Mouse (Mus musculus) liver, embryonic 11.5 days (tissue): ENCODE data around the gene Itgb2. TPM values are rescaled to one million over a fixed set of nuclear protein-coding genes. Genes with fewer than 3 reads are reported as not detected.

Source experiments
- ATAC-seq: fragments of 200-750 bp; cut with Nextera tagmentation; replicated peaks from 2 replicates; pipeline ENCODE4 v1.8.0; 2017; ENCODE audit warnings: moderate number of reproducible peaks, mild to moderate bottlenecking, moderate TSS enrichment, moderate library complexity; ENCODE audit not compliant: low FRiP score
- DNase-seq: peaks from one replicate; pipeline ENCODE4 v3.0.0-alpha.2; 2017; ENCODE audit warnings: low spot score
- H3K27ac ChIP-seq: fragments of 300-500 bp; sonication (generic); 2 replicates; pipeline ENCODE4 v1.5.1; 2014; ENCODE audit warnings: mild to moderate bottlenecking, low read depth, low read length, control low read depth
- H3K27me3 ChIP-seq: fragments of 300-500 bp; sonication (generic); replicated peaks from 2 replicates; pipeline ENCODE4 v1.6.1; 2014; ENCODE audit warnings: low read length, mixed read lengths; ENCODE audit not compliant: control insufficient read depth, insufficient read depth
- H3K36me3 ChIP-seq: fragments of 300-500 bp; sonication (generic); 2 replicates; pipeline ENCODE4 v1.6.1; 2014; ENCODE audit warnings: mild to moderate bottlenecking, low read length, moderate library complexity, mixed read lengths; ENCODE audit not compliant: control insufficient read depth, insufficient read depth
- H3K4me1 ChIP-seq: fragments of 300-500 bp; sonication (generic); replicated peaks from 2 replicates; pipeline ENCODE4 v1.6.1; 2014; ENCODE audit warnings: low read length, mixed read lengths; ENCODE audit not compliant: control insufficient read depth, insufficient read depth
- H3K4me2 ChIP-seq: fragments of 300-500 bp; sonication (generic); 2 replicates; pipeline ENCODE4 v1.6.1; 2014; ENCODE audit warnings: mild to moderate bottlenecking, control low read depth, moderate library complexity
- H3K4me3 ChIP-seq: fragments of 300-500 bp; sonication (generic); 2 replicates; pipeline ENCODE4 v1.5.1; 2014; ENCODE audit warnings: low read depth, low read length, control low read depth
- H3K9ac ChIP-seq: fragments of 300-500 bp; sonication (generic); 2 replicates; pipeline ENCODE4 v1.6.1; 2014; ENCODE audit warnings: low read depth, low read length, control low read depth
- H3K9me3 ChIP-seq: fragments of 300-500 bp; sonication (generic); 2 replicates; pipeline ENCODE4 v1.6.1; 2016; ENCODE audit warnings: low read length, inconsistent platforms, mixed read lengths; ENCODE audit not compliant: control insufficient read depth
- WGBS: fragments of 180-500 bp; shearing (Covaris S2); extraction: QIAGEN DNeasy Blood & Tissue Kit; methylation state at CpG from one replicate; pipeline ENCODE4 v1.1.7; 2014; 5-methylcytosine and 5-hydroxymethylcytosine counted together
- polyA plus RNA-seq: library from polyadenylated mRNA; unstranded; fragments of >200 nt; fragmentation: Nextera tagmentation; extraction: Ambion mirVana; gene quantifications from 2 replicates; pipeline ENCODE4 v1.2.1, GENCODE M21; 2014

Itgb2 gene
- polyA plus RNA-seq, 1 experiment from 2014 or later = 18.6 TPM

DNA sequence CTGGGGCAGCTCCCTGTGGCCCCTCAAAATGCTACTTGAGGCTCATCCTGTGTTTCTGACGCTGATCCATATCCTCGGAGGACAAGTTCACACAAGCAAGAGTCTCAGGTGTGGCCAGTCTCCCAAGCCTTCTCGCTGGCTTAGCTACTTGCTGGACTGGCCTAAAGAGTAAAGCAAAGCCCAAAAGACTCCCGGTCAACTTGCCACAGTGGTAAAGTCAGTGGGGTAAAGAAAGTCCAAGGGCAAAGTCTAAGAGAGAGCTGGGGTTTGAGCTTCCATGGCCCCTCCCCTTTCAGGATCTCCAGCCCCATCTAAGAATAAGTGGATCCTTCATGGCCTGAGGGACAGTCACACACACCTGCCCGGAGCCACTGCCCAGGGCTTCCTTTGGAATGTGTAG, 22.1 kb downstream of the Itgb2 start:
- WGBS = 89% methylated on average over 5 of the region's 5 CpGs
- ATAC-seq = no peak
- Histone ChIP-seq H3K9me3 (no peaks in the 10 kb centered on the region), H3K27ac (no peak overlapping the region), H3K4me1 (no peaks in the 10 kb centered on the region; the same call in 1 of the 2 replicates), H3K36me3 (no peaks in the 10 kb centered on the region), H3K9ac (no peak overlapping the region), H3K4me2 (no peak overlapping the region), H3K4me3 (no peak overlapping the region), H3K27me3 (no peaks in the 10 kb centered on the region)
- no peak for DNase-seq

DNA sequence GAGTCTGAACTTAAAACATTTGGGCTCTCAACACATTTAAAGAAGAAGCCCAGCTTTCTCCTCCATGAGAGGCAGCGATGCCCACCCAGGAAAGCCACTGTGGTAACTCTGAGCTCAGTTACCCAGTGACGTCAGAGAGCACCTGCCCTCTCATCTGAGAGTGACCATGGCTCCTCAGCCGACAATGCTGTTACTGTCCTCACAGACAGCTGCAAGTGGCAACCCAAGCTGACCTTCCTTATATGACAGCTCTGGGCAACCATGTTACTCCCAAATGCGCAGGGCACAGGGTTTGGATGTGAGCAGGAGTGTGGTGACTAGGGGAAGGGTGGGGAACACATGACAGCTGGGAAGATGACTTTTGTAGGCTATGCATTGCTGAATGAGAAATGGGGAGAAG, 23.2 kb downstream of the Itgb2 start:
- 82% methylated on average over 4 of the region's 4 CpGs for WGBS

GRCm38 (mm10) chr10:77554918-77555317, 24.9 kb downstream of the Itgb2 start:
- DNase-seq (no peak), ATAC-seq (no peak)
- no peaks in the 10 kb centered on the region for H3K27me3 ChIP-seq
- no peaks in the 10 kb centered on the region for H3K9me3 ChIP-seq
- no peak overlapping the region for H3K4me2 ChIP-seq
- no peak overlapping the region for H3K9ac ChIP-seq
- WGBS = 68% methylated on average over 4 of the region's 4 CpGs
- no peaks in the 10 kb centered on the region; the same call in 1 of the 2 replicates for H3K4me1 ChIP-seq
- H3K27ac ChIP-seq = no peak overlapping the region
- no peak overlapping the region for H3K4me3 ChIP-seq
- no peaks in the 10 kb centered on the region for H3K36me3 ChIP-seq

More for the DNA sequence above, 23.2 kb downstream of the Itgb2 start:
- Histone ChIP-seq H3K27ac (no peak overlapping the region), H3K4me1 (no peaks in the 10 kb centered on the region; the same call in 1 of the 2 replicates), H3K27me3 (no peaks in the 10 kb centered on the region), H3K9ac (no peak overlapping the region), H3K9me3 (no peaks in the 10 kb centered on the region), H3K36me3 (no peaks in the 10 kb centered on the region), H3K4me2 (no peak overlapping the region), H3K4me3 (no peak overlapping the region)
- DNase-seq (no peak), ATAC-seq (no peak)

DNA sequence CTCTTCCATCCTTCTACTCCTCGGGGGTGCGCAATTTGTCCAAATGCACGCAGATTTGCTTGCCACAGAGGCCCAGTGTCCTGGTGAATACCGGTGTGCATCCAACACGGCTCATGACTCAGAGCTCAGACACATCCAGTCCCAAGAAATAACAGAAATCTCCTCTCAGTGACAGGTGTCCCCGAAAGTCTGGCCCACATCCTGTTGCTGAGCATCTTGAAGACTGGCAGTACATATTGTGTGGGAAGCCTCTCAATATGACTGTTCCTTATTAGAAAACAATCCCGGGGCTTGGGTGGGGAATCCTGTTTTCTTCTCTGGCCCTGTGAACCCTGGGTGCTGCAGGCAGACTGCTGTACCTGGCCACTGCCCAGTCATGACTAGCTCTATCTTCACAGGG, 26.6 kb downstream of the Itgb2 start:
- no peak overlapping the region for H3K4me2 ChIP-seq
- no peaks in the 10 kb centered on the region for H3K9me3 ChIP-seq
- H3K9ac ChIP-seq = no peak overlapping the region
- H3K4me3 ChIP-seq = no peak overlapping the region
- H3K27ac ChIP-seq = no peak overlapping the region
- DNase-seq (no peak), ATAC-seq (no peak)
- H3K36me3 ChIP-seq = no peaks in the 10 kb centered on the region
- 94% methylated on average over 7 of the region's 7 CpGs for WGBS
- H3K27me3 ChIP-seq = no peaks in the 10 kb centered on the region
- H3K4me1 ChIP-seq = peaks cover 10% of the 10 kb centered on the region

DNA sequence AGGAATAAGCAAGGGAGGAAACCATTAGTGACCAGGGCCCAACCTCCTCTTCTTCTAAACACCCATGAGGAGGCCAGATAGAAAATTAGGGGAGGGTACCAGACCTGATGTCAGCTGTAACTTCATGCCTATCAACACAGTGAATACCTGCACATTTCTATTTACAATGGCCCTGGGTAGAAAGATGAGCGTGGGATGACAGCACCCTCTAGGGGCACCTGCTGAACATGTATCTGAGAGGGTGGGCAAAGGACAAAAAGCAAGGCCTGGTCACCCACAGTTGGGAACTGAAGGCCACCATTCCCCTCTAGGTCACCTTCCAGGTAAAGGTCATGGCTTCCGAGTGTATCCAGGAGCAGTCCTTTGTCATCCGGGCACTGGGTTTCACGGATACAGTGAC, 27.6 kb downstream of the Itgb2 start:
- Histone ChIP-seq H3K4me3 (no peak overlapping the region), H3K4me1 (peaks cover 10% of the 10 kb centered on the region), H3K9ac (no peak overlapping the region), H3K4me2 (no peak overlapping the region), H3K9me3 (no peaks in the 10 kb centered on the region), H3K27ac (no peak overlapping the region), H3K36me3 (no peaks in the 10 kb centered on the region), H3K27me3 (no peaks in the 10 kb centered on the region)
- WGBS = 79% methylated on average over 4 of the region's 4 CpGs
- DNase-seq (no peak), ATAC-seq (no peak)

GRCm38 (mm10) chr10:77560090-77560489, 30.0 kb downstream of the Itgb2 start:
- Histone ChIP-seq H3K27ac (no peak overlapping the region), H3K36me3 (no peaks in the 10 kb centered on the region), H3K9ac (no peak overlapping the region), H3K27me3 (no peaks in the 10 kb centered on the region), H3K4me2 (no peak overlapping the region), H3K4me3 (no peak overlapping the region), H3K4me1 (peaks cover 10% of the 10 kb centered on the region), H3K9me3 (no peaks in the 10 kb centered on the region)
- WGBS = 88% methylated on average over 11 of the region's 11 CpGs
- no peak for DNase-seq
- no peak for ATAC-seq

DNA sequence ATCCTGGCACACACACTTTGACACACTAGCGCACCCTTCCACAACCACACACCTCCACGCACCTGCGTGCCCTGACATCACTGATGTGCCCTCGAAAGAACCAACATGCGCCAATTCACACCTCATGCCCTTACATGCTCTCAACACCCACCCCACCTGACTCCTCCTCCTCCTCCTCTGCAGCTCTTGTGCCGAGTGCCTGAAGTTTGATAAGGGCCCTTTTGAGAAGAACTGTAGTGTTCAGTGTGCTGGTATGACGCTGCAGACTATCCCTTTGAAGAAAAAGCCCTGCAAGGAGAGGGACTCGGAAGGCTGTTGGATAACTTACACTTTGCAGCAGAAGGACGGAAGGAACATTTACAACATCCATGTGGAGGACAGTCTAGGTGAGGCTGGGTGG, 30.8 kb downstream of the Itgb2 start:
- ATAC-seq (peak; percentile 57; the same call in 1 of the 2 replicates), DNase-seq (no peak)
- Histone ChIP-seq H3K4me1 (peaks cover 10% of the 10 kb centered on the region), H3K9me3 (no peaks in the 10 kb centered on the region), H3K4me3 (no peak overlapping the region), H3K9ac (no peak overlapping the region), H3K4me2 (no peak overlapping the region), H3K36me3 (no peaks in the 10 kb centered on the region), H3K27me3 (no peaks in the 10 kb centered on the region), H3K27ac (peak overlapping the region; percentile 48)
- 81% methylated on average over 9 of the region's 9 CpGs for WGBS

- Histone ChIP-seq H3K27ac (peak overlapping the region; percentile 48; the same call in 1 of the 2 replicates), H3K27me3 (no peaks in the 10 kb centered on the region), H3K9ac (no peak overlapping the region), H3K9me3 (no peaks in the 10 kb centered on the region), H3K36me3 (no peaks in the 10 kb centered on the region), H3K4me3 (no peak overlapping the region), H3K4me2 (no peak overlapping the region), H3K4me1 (peaks cover 10% of the 10 kb centered on the region)
- ATAC-seq (peak; percentile 71), DNase-seq (no peak)
- 47% methylated on average over 2 of the region's 2 CpGs for WGBS
Measured at GRCm38 (mm10) chr10:77561508-77561907, 31.5 kb downstream of the Itgb2 start.

DNA sequence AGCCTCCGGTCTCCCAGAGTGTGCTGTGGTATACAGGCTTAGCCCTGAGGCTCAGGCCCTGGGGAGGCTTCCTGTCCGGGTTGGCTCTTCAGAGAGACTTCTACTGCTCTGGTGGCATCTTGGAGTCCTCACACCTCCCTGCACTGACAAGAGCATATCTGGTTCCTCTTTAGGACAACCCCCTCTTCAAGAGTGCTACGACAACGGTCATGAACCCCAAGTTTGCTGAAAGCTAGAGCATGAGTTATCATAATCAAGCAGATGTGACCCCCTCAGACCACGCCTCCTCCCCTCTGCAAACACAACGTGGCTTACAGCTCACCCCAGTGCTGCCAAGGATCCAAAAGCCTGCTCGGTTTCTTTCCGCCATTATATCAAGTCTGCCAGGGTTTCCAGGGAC, 35.0 kb downstream of the Itgb2 start:
- H3K4me2 ChIP-seq = no peak overlapping the region
- 72% methylated on average over 8 of the region's 8 CpGs for WGBS
- H3K9ac ChIP-seq = no peak overlapping the region
- H3K27ac ChIP-seq = no peak overlapping the region
- no peaks in the 10 kb centered on the region for H3K27me3 ChIP-seq
- H3K36me3 ChIP-seq = no peaks in the 10 kb centered on the region
- H3K4me3 ChIP-seq = no peak overlapping the region
- ATAC-seq (no peak), DNase-seq (no peak)
- no peaks in the 10 kb centered on the region for H3K9me3 ChIP-seq
- peaks cover 10% of the 10 kb centered on the region for H3K4me1 ChIP-seq
